Mouse (Mus musculus): ENCODE data around the gene Srr.

Gene Srr

DNA sequence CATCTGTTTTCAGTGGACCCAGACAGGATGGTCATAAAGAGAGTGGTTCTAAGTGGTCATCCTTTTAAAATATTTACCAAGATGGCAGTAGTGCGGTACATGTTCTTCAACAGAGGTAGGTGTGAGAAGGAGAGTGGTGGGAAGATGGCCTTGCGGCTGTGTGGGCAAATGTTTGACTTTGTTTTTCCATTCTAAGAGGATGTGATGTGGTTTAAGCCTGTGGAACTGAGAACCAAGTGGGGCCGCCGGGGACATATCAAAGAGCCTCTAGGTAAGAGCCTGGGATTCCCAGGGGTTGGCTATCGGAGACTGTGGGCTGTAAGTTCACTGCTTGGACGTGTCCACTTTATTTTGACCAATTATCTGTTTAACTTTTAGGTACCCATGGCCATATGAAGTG is 17.9 kb downstream of the Srr start:
- DNase-seq (ENCODE audit: low spot score in 2 of 2): no peak

DNA sequence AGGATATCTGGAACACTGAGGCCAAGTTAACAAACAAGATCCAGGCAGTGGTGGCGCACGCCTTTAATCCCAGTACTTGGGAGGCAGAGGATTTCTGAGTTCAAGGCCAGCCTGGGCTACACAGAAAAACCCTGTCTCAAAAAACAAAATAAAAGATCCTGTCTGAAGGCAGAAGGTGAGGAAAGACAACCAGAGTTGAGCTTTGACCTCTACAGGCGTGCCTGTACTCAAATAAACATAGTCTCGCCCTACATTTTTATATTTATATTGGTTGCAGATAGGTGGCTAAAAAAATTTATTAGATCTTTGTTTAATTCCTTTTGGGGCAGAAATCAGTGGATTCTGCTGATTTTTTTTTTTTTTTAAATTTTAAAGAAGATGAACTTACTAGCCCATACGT is 23.3 kb downstream of the Srr start:
- no peak for DNase-seq (ENCODE audit: low spot score in 2 of 2)

GRCm38 (mm10) chr11:74901555-74901954 is 24.2 kb downstream of the Srr start:
- DNase-seq (ENCODE audit: low spot score in 2 of 2): no peak

GRCm38 (mm10) chr11:74898517-74898827 is 27.3 kb downstream of the Srr start:
- no peak for DNase-seq (ENCODE audit: low spot score in 2 of 2)

DNA sequence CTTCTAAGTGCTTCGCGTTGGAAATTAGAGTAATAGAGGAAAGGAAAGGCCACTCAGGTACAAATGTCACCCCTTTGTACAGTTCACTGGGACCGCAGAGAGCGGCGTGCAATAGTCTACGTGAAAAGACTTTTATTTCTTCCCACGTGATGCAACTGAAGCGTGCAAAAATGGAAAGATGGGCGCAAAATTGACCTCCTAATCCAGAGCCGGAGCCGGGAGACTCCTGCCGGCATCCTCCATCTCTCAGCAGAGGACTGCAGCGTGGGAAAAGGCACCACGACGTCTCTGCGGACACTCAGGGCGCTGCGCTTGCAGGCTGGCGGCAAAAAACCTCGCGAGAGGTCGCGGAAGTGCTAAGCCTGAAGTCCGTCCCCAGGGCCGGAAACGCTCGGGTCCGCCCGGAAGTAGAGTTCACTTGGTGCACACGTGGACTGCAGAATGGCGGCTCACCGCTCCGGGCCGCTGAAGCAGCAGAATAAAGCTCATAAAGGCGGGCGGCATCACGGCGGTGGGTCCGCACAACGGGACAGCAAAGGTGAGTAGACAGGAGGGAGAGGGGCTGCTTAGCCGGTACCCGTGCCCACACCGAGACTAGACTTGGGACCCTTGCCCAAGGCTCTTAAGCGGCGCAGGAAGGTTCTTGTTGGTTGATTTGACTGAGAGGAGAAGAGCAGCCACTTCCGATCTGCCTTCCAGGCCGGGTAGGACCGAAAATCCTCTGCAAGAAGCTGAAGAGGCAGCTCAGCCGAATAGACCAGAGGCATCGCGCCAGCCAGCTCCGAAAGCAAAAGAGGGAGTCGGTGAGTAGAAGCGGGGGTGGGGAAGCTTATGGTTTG is 27.9 kb downstream of the Srr start, which contains the start of gene Tsr1:
Gene Tsr1, plus strand, starts transcription at position 394 of the 839 bp plus-strand sequence.
- peak; percentile 95 to 97 for DNase-seq (ENCODE audit: low spot score in 2 of 2)

DNA sequence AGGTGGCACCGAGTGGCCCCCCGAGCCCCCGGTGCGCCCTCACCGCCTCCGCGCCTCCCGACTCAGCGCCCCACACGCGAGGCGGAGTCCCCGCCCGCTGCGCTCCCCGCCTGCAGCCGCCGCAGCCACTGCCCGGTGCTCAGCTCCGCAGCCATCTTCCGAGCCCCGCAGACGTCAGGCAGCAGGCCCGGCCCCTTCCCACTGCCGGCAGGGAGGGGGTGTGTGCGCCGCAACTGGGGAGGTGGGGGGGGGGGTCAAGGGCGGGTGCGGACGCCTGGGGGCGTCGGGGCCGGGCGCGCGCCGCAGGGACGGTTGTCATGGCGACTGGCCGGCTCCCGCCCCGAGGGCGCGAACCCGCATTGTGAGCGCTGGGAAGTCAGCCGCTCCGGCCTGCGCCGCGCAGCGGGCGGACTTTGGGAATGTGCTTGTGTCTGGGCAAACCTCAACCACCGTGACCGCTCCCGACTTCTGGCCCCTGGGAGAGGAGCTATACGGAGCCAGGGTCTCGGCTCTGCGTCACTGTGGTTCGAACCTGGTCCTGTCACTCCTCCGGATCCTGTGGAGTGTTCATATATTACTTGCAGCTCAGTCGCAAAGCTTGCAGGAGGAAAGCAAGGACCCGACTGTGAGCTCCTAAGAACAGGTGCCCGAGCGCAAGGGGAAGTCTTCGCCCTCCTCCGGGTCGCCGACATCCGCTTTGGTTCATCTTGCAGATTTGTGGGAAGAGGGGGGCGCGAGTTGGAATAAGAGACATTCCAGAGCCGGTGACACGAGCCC is 28.7 kb downstream of the Srr start, which contains the start of gene Sgsm2:
Gene Sgsm2, minus strand, starts transcription at position 160 of the 777 bp plus-strand sequence.
- DNase-seq (ENCODE audit: low spot score in 2 of 2): peak; percentile 83

DNA sequence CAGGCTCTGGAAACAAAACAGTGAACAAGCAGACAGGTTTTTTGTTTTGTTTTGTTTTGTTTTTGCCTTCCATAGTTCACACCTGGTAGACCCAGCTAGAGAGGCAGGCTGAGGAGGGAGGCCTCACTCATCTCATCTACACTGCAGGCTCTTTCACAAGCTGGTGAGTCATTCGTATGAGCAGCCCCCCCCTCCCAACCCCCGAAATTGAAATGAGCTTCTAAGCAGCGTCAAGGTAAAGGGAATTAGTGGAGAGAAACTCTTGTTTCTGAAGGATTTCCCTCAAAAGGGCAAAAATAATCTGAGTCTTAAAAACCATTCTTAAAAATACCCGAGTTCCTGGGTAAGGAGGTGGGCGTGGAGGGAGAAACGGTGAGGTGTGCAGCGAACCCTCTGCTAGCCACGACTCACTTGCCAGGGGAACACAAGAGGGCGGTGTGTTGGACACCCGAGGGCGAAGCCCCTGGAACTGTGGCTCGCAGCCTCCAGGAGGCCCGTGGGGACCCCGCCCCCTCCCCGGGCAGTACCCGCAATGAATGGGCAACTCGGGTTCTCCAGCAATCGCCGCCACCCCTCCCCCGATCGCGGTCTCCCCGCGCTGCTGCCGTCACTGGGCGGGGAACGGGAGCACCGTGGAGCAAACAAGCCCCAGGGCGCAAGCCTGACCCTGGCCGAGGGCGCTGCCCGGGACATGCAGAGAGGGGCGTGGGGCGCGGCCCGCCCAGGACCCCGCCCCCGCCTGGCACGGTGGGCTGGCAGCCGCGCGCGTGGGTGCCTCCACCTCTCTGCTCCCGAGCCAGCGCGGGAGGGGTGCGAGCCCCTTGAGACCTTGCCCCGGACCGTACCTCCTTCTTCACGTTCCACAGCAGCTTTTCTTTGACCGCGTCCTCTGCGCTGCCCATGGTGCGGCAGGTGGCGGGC is 29.5 kb downstream of the Srr start:
- peak; percentile 72 to 81 for DNase-seq (ENCODE audit: low spot score in 2 of 2)

DNA sequence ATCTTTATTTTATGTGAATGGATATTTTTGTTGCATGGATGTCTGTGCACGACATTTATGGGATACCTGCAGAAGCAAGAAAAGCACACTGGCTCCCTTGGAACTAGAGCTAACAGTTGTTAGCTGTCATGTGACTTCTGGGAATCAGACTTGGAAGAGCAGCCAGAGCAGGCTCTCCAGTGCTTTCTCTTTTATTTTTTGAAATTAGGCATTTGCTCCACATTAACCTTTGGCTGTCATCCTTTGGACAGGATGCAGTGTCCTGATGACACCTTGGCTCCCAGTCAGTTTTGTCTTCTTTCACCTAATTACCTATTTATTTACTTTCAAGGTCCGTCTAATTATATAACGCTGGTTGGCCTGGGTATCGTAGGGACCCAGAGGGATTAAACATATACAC is 31.1 kb downstream of the Srr start:
- no peak for DNase-seq (ENCODE audit: low spot score in 2 of 2)

DNA sequence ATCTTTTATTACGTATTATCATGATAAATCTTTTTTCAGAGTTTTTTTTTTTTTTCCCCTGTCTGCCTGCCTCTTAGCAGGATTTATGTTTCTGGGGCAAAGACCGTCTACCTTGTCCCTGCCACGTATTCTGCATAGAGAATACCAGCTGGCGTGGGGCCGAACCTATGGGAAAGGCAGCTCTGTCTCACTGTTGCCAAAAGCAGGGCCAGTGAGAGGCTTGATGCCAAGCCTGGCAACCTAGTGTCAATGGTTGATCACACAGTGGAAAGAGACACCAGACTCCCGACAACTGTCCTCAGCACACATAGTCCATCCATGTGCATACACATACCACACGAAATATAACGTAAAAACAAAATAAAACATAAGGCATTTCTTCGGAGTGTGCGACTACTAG is 42.6 kb downstream of the Srr start:
- DNase-seq (ENCODE audit: low spot score in 2 of 2): no peak

DNA sequence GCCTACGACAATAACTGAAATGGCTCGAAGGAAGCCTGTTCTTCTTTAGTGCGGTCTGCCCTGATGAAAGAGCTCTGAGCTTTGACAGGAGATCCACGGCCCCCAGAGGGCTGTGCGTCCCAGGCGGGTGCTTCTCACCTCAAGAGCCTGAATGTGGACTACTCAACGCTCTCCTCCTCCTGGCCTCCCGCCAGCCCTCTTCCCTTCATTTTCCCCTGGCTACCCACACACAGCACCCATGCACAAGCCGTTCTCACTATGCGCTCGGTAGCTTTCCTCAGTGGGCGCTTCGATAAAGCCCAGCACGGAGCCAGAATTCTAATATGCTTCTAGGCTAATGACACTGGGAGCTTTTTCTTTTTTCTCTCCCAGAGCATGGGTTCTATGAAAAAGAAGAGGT is 43.8 kb downstream of the Srr start:
- DNase-seq (ENCODE audit: low spot score in 2 of 2): peak in 1 of 2 experiments; percentile 59

DNA sequence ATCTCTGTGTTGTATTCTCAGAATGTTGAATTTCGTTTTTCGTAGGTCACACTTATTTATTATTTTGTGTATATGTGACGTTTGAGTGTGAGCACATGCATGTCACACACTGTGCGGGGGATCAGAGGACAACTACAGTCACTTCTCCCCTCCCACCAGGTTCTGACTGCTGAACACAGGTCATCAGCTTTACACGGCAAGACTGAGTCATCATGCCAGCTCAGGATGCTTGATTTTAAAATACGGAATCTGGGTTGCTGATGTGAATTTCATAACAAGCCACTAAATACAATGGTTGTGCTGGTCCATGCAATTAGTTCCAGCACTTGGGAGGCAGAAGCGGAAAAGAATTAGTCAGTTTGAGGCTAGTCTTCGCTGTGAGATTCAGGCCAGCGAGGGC is 44.7 kb downstream of the Srr start:
- no peak for DNase-seq (ENCODE audit: low spot score in 2 of 2)

DNA sequence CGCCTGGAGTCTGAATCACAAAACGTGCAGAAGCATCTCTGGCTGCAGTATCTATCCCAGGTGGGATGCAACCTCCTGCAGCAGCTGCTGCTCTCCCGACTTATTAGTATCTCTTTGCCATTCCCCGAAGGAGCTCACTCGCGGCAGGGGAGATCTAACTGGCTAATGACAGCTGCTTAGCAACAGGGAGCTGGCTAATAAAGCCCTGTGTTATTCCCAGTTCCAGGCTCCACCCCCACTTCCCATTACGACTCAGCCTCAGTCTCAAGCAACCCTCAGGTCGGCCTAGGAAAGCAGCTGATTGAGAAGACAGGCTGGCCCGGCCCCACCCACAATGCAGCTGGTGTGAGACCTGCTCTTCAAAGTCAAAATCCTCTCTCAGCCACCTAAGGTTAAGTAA is 48.9 kb downstream of the Srr start:
- peak; percentile 83 to 88 for DNase-seq (ENCODE audit: low spot score in 2 of 2)

GRCm38 (mm10) chr11:74874630-74875029 is 51.1 kb downstream of the Srr start:
- DNase-seq (ENCODE audit: low spot score in 2 of 2): no peak

- peak; percentile 67 for DNase-seq (ENCODE audit: low spot score in 2 of 2)
Observed at GRCm38 (mm10) chr11:74870991-74871622, 54.6 kb downstream of the Srr start.

DNA sequence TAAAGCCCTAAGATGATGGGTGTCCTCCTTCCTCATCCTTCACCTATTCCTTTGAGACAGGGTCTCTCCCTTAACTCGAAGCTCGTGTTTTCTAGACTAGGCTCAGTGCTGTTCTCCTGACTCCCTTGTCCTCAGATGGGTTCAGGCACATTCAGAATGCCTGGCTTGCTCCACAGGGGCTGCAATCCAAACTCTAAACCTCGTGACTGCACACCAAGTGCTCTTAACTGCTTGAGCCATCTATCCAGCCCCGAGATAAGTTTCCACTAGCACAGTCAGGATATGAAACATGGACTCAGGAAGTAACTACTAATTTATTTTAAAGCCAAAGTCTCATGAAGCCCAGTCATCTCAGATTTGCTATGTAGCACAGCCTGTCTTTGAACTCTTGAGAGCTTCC is 55.2 kb downstream of the Srr start:
- no peak for DNase-seq (ENCODE audit: low spot score in 2 of 2)

- no peak for DNase-seq (ENCODE audit: low spot score in 2 of 2)
Observed at GRCm38 (mm10) chr11:74869603-74870002, 56.1 kb downstream of the Srr start.

DNA sequence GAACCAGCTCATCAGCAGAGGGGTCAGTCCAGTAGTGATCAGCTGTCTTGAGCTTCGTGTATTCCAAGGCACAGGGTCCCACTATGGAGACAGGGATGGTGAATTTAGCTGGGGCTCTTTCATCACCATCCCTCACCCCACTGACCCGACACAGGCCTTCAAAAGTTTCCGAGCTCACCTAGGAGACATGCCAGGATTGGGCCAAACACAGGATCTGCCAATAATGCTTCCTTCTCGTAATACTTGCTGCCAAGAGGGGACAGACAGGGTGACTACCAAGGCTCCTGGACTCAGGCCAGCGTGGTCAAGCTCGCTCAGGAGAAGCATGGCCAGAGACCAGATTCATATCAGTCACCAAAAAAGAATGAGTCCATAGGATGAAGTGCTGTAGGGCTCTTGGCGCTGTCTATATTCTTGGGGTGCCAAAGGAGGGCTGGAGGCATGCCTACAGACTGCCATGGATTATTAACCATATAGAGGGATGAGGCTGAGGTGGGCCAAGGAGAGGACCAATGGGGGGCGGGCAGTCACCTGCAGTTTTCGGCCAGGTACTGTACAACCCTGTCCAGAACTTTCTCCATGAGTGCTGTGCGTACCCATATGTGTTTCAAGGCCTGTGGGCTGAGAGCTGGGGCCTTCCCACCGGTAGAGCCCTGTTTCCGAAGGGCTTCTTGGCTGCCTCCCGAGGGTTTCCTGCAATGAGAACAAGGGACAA is 57.5 kb downstream of the Srr start:
- no peak for DNase-seq (ENCODE audit: low spot score in 2 of 2)

DNA sequence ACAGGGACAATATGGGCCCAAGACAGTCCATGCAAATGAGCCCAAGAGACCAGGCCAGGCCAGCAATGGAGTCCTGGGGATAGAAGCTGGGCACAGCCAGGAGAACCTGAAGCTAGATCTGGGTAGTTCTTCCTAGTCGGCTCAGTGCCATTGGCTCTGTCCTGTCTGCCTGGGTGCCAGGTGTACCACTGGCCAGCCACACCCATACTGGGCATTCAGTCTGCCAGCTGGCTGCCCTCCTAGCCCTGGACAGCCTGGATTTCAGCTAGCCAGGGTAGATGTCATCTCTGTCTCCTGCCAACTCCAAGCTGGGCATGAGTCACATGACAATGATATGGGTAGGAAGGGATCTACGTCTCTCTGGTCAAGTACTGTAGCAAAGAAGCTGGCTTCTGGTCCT is 58.6 kb downstream of the Srr start:
- DNase-seq (ENCODE audit: low spot score in 2 of 2): no peak

GRCm38 (mm10) chr11:74866640-74867039 is 59.1 kb downstream of the Srr start:
- peak; percentile 81 to 85 for DNase-seq (ENCODE audit: low spot score in 2 of 2)

- DNase-seq (ENCODE audit: low spot score in 2 of 2): no peak
Observed at GRCm38 (mm10) chr11:74865252-74865651, 60.5 kb downstream of the Srr start.

DNA sequence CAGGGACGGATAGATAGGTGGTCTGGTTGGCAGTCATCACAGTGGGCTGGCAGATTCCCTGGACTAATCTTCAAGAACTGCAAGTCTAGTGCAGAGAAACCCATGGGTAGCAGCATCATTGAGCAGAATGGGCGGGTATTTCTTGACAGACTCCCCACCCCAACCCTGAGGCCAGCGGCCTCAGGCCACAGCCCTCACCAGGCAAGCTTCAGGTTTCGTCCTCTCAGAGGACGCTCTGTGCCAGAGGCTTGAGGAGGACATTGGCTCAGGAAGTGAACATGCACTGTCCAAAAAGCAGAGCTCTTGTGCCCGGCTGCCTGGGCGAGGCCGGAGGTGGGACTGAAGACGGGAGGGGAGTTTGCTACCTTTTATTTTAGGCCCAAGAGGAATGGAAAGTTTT is 61.3 kb downstream of the Srr start:
- DNase-seq (ENCODE audit: low spot score in 2 of 2): no peak
